Mouse (Mus musculus) liver, embryonic 15.5 days (tissue): ENCODE measurements at regions not wholly inside any gene's neighbourhood (a gene's known extent, or its start where the extent isn't known, plus 50 kb on each side); places are given as distances from the start of the nearest gene placed in this dataset.
"Not testable (repeated sequence)": the region's sequence is repeated elsewhere in the genome, so short reads cannot be mapped to it uniquely, and the experiment has no call there.

Source experiments
- ATAC-seq: fragments of 200-750 bp; cut with Nextera tagmentation; 2 replicates; pipeline ENCODE4 v1.8.0; 2017; ENCODE audit warnings: moderate number of reproducible peaks, mild to moderate bottlenecking, moderate library complexity; ENCODE audit not compliant: insufficient read depth
- H3K27ac ChIP-seq: fragments of 300-500 bp; sonication (generic); replicated peaks from 2 replicates; pipeline ENCODE4 v1.5.1; 2015; ENCODE audit warnings: mild to moderate bottlenecking, inconsistent platforms
- H3K27me3 ChIP-seq: fragments of 300-500 bp; sonication (generic); 2 replicates; pipeline ENCODE4 v1.6.1; 2015; ENCODE audit warnings: mild to moderate bottlenecking, inconsistent platforms
- H3K36me3 ChIP-seq: fragments of 300-500 bp; sonication (generic); replicated peaks from 2 replicates; pipeline ENCODE4 v1.6.1; 2015; ENCODE audit warnings: moderate library complexity, mild to moderate bottlenecking, inconsistent platforms
- H3K4me1 ChIP-seq: fragments of 300-500 bp; sonication (generic); replicated peaks from 2 replicates; pipeline ENCODE4 v1.6.1; 2015; ENCODE audit warnings: inconsistent platforms
- H3K4me2 ChIP-seq: fragments of 300-500 bp; sonication (generic); 2 replicates; pipeline ENCODE4 v1.6.1; 2015; ENCODE audit warnings: moderate library complexity, mild to moderate bottlenecking, inconsistent platforms
- H3K4me3 ChIP-seq: fragments of 300-500 bp; sonication (generic); replicated peaks from 2 replicates; pipeline ENCODE4 v1.5.1; 2015; ENCODE audit warnings: mild to moderate bottlenecking, inconsistent platforms
- H3K9ac ChIP-seq: fragments of 300-500 bp; sonication (generic); 2 replicates; pipeline ENCODE4 v1.6.1; 2015; ENCODE audit warnings: moderate library complexity, mild to moderate bottlenecking, inconsistent platforms
- H3K9me3 ChIP-seq: fragments of 300-500 bp; sonication (generic); replicated peaks from 2 replicates; pipeline ENCODE4 v1.6.1; 2016; ENCODE audit warnings: inconsistent platforms
- WGBS: fragments of 180-500 bp; shearing (Covaris S2); methylation state at CpG from one replicate; pipeline ENCODE4 v1.1.7; 2015; ENCODE audit warnings: mixed read lengths; ENCODE audit not compliant: insufficient replicate concordance; 5-methylcytosine and 5-hydroxymethylcytosine counted together

GRCm38 (mm10) chr19:33010886-33011446, 253.7 kb downstream of the Pten start:
- Histone ChIP-seq H3K36me3 (no peaks in the 10 kb centered on the region), H3K4me3 (no peak overlapping the region), H3K9ac (no peak overlapping the region), H3K27ac (no peak overlapping the region), H3K27me3 (no peaks in the 10 kb centered on the region), H3K9me3 (no peaks in the 10 kb centered on the region), H3K4me1 (no peaks in the 10 kb centered on the region), H3K4me2 (no peak overlapping the region)
- no peak for ATAC-seq
- WGBS, result 70% methylated on average over 11 of the region's 11 CpGs

- not testable (repeated sequence) for H3K27ac ChIP-seq, H3K27me3 ChIP-seq, H3K36me3 ChIP-seq, H3K9me3 ChIP-seq, H3K4me2 ChIP-seq, ATAC-seq, H3K9ac ChIP-seq, H3K4me3 ChIP-seq, H3K4me1 ChIP-seq
- WGBS, result 63% methylated on average over 9 of the region's 9 CpGs
Observed at GRCm38 (mm10) chr19:33014879-33015278, 257.6 kb downstream of the Pten start.

GRCm38 (mm10) chr19:33021161-33021560, 263.9 kb downstream of the Pten start:
- H3K4me1 ChIP-seq, result no peaks in the 10 kb centered on the region
- H3K4me2 ChIP-seq, result no peak overlapping the region
- H3K9me3 ChIP-seq, result no peaks in the 10 kb centered on the region
- H3K9ac ChIP-seq, result no peak overlapping the region
- no peaks in the 10 kb centered on the region for H3K36me3 ChIP-seq
- no peak overlapping the region for H3K27ac ChIP-seq
- no peak overlapping the region for H3K4me3 ChIP-seq
- WGBS, result 64% methylated on average over 3 of the region's 3 CpGs
- no peaks in the 10 kb centered on the region for H3K27me3 ChIP-seq
- no peak for ATAC-seq

- H3K27ac ChIP-seq, result no peak overlapping the region
- H3K9me3 ChIP-seq, result no peaks in the 10 kb centered on the region
- no peaks in the 10 kb centered on the region for H3K4me1 ChIP-seq
- no peaks in the 10 kb centered on the region for H3K36me3 ChIP-seq
- no peaks in the 10 kb centered on the region for H3K27me3 ChIP-seq
- WGBS, result 53% methylated on average over 2 of the region's 2 CpGs
- no peak overlapping the region for H3K4me3 ChIP-seq
- H3K9ac ChIP-seq, result no peak overlapping the region
- no peak overlapping the region for H3K4me2 ChIP-seq
- no peak for ATAC-seq
Observed at GRCm38 (mm10) chr19:33022839-33023428, 265.6 kb downstream of the Pten start.

- no peaks in the 10 kb centered on the region for H3K36me3 ChIP-seq
- no peak overlapping the region for H3K27ac ChIP-seq
- no peaks in the 10 kb centered on the region for H3K9me3 ChIP-seq
- WGBS, result 69% methylated on average over 5 of the region's 5 CpGs
- H3K27me3 ChIP-seq, result no peaks in the 10 kb centered on the region
- no peak for ATAC-seq
- H3K9ac ChIP-seq, result no peak overlapping the region
- H3K4me2 ChIP-seq, result no peak overlapping the region
- H3K4me1 ChIP-seq, result no peaks in the 10 kb centered on the region
- H3K4me3 ChIP-seq, result no peak overlapping the region
Observed at GRCm38 (mm10) chr19:33029688-33030444, 272.6 kb downstream of the Pten start.

GRCm38 (mm10) chr19:33040512-33040911, 283.2 kb downstream of the Pten start:
- ATAC-seq, result no peak
- Histone ChIP-seq H3K9ac (no peak overlapping the region), H3K27ac (no peak overlapping the region), H3K9me3 (no peaks in the 10 kb centered on the region), H3K4me3 (no peak overlapping the region), H3K4me2 (no peak overlapping the region), H3K36me3 (no peaks in the 10 kb centered on the region), H3K4me1 (no peaks in the 10 kb centered on the region), H3K27me3 (no peaks in the 10 kb centered on the region)
- 30% methylated on average over 5 of the region's 5 CpGs for WGBS

- no peak for ATAC-seq
- Histone ChIP-seq H3K36me3 (no peaks in the 10 kb centered on the region), H3K4me2 (no peak overlapping the region), H3K4me1 (no peaks in the 10 kb centered on the region), H3K27me3 (no peaks in the 10 kb centered on the region), H3K9me3 (no peaks in the 10 kb centered on the region), H3K27ac (no peak overlapping the region), H3K9ac (no peak overlapping the region), H3K4me3 (no peak overlapping the region)
- 53% methylated on average over 6 of the region's 6 CpGs for WGBS
Observed at GRCm38 (mm10) chr19:33040991-33041390, 283.7 kb downstream of the Pten start.

- H3K4me1 ChIP-seq, result no peaks in the 10 kb centered on the region
- 48% methylated on average over 2 of the region's 2 CpGs for WGBS
- no peaks in the 10 kb centered on the region for H3K27me3 ChIP-seq
- H3K36me3 ChIP-seq, result no peaks in the 10 kb centered on the region
- H3K9ac ChIP-seq, result no peak overlapping the region
- no peak for ATAC-seq
- no peak overlapping the region for H3K27ac ChIP-seq
- H3K9me3 ChIP-seq, result no peaks in the 10 kb centered on the region
- H3K4me2 ChIP-seq, result no peak overlapping the region
- no peak overlapping the region for H3K4me3 ChIP-seq
Observed at GRCm38 (mm10) chr19:33042760-33043159, 285.5 kb downstream of the Pten start.

- WGBS, result 48% methylated on average over 3 of the region's 3 CpGs
Observed at GRCm38 (mm10) chr19:33043696-33044095, 286.4 kb downstream of the Pten start.

GRCm38 (mm10) chr19:33048754-33049442, 291.6 kb downstream of the Pten start:
- H3K27ac ChIP-seq, result no peak overlapping the region
- no peak overlapping the region for H3K4me3 ChIP-seq
- no peak overlapping the region for H3K9ac ChIP-seq
- H3K27me3 ChIP-seq, result no peaks in the 10 kb centered on the region
- H3K9me3 ChIP-seq, result no peaks in the 10 kb centered on the region
- H3K4me1 ChIP-seq, result no peaks in the 10 kb centered on the region
- no peak for ATAC-seq
- H3K36me3 ChIP-seq, result no peaks in the 10 kb centered on the region
- no peak overlapping the region for H3K4me2 ChIP-seq
- 63% methylated on average over 9 of the region's 9 CpGs for whole genome bisulfite sequencing

More at GRCm38 (mm10) chr19:33043696-33044095, 286.4 kb downstream of the Pten start:
- no peaks in the 10 kb centered on the region for H3K9me3 ChIP-seq
- H3K4me1 ChIP-seq, result no peaks in the 10 kb centered on the region
- no peaks in the 10 kb centered on the region for H3K36me3 ChIP-seq
- H3K27me3 ChIP-seq, result no peaks in the 10 kb centered on the region
- no peak overlapping the region for H3K9ac ChIP-seq
- no peak overlapping the region for H3K4me2 ChIP-seq
- no peak overlapping the region for H3K4me3 ChIP-seq
- no peak overlapping the region for H3K27ac ChIP-seq
- ATAC-seq, result no peak

GRCm38 (mm10) chr19:33053199-33053867, 296.0 kb downstream of the Pten start:
- Histone ChIP-seq H3K4me1 (no peaks in the 10 kb centered on the region), H3K4me2 (no peak overlapping the region), H3K9me3 (no peaks in the 10 kb centered on the region), H3K9ac (no peak overlapping the region), H3K36me3 (no peaks in the 10 kb centered on the region), H3K4me3 (no peak overlapping the region), H3K27me3 (no peaks in the 10 kb centered on the region), H3K27ac (no peak overlapping the region)
- 44% methylated on average over 4 of the region's 4 CpGs for WGBS
- no peak for ATAC-seq
